Mouse (Mus musculus) layer of hippocampus, adult 9-10 months (tissue): Measurements from ENCODE around the gene Igsf11.
A peak's percentile ranks its signal among the peaks of the same experiment; 100 is the strongest.

Experiments
- DNase-seq: peaks from one replicate; pipeline ENCODE4 v3.0.0; 2022; ENCODE audit warnings: low spot score

Gene Igsf11

DNA sequence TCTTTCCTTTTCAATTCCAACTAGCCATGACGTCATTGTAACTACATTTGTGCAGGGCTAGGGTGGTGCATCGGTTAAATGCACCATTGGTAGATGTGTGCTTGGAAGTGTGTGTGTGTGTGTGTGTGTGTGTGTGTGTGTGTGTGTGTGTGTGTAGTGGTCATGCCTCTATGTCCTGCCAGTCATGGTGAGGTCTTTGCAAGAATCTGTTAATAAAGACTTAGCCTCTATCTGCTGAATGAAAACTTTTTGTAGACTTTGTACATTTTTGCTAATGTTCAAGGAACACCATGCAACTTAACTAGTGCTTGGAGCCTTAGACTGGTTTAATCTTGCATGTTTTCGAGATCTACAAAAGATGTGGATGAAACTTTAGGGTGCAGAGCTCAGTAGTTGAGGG, 48.3 kb downstream of the Igsf11 start:
- no peak for DNase-seq

DNA sequence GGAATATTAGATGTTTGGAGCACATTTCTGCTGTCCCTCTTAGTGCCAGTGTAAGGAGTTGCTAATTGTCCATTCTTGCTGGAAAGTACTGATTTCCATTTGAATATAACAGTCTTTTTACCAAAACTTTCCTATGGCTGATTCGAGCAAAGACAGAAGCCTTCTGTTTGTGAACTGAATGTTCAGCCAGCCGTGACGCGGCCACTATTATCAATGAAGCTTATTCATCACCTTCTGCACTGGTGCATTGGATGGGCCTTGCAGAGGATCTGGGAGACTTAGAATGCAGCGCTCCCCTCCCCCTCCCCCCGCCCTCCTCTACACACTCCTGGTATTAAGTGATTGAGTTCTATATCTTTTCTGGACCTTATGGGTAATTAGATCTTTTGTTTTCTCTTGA, 48.8 kb downstream of the Igsf11 start:
- DNase-seq, result peak; percentile 64

DNA sequence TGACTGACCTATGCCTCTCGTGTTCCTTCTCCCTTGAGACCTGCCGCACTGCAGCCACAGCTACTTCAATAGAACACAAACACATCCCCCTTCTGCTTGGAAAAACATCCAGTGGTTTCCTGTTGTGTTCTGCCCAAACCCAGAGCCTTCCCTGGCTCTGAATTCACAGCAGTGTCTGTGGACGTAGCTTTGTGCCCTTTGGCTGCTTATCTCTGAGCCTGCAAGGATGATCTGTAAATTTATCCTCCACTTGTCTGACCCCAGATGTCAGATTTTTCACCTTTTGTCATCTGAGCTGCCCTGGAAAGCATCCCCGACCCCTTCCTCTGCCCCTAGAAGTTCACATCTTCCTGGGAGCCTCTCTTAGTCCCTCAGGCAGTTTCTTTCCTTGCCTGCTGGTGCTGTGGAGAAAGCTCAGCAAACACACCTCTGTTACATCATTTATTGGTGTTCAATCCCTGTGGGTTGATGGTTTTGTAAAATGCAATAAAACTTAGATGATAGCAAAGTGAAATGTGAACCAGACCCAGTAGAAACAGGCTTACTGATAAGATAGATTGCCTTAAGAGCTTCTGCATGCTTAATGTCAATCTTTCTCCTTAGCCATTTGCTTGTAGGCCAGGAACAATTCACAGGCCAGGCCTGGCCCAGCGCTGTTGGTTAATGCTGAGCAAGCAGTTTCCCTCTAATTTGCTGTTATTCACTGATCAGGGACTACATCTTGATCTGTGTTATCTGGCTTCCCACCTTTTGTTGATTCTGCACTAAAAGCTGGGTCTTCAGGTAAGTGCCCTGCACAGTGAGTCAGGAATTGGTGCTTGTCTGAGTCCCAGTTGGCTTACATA, 51.5 kb downstream of the Igsf11 start:
- DNase-seq, result no peak

DNA sequence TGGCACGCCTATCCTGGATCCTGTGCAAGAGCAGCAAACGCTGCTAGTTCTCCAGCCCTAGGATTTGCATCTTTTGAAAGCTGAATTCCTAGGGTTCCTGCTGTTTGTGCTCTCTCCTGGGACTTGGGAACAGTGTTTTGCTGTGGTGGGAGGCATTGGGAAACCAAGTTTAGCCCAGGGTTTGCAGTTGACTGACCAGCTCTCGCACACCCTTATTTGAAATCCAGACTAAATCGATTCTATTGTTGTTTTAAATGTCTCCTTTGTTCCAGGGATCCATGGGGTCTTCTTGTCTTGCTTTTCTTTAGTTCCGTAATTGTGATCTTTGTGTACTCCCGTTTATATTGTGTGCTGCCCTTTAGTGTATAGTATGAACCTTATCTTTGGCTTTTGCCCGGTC, 52.6 kb downstream of the Igsf11 start:
- no peak for DNase-seq

DNA sequence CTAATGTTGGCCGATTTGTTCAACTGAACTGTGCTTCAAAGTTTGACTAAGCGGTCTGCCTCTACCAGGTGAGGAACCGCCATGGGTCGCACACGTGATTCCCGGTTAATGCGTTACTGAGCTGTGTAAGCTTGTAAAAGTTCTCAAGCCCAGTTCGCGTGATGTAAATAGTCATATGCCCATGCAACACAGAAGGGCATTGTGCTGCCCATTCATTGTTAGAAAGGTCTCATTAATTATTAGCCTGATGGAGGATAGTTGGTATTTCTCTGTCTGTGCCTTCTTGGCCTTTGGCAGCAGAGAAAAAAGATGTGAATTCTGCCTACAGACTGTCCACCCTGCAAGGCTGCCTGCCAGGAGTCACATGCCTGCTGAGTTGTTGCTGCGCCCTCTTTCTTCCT, 53.1 kb downstream of the Igsf11 start:
- DNase-seq, result no peak

DNA sequence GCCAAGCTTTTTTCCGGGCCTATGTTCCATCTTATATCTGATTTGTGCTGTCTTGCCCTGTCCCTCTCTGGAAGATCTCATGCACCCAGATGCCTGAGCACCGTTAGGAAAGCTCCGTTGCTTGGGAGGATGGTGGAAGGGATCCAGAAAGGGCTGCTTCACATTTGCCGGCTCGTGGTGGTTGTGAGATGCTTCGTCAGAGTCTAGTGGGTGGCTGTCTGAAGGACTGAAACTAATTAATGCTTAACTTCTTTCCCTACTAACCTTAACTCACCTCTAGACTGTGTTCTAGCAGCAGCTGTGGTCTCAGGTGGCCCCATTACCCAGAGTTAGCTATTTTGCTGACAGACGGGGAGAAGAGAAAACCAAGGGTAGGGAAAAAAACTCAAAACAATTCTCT, 54.0 kb downstream of the Igsf11 start:
- no peak for DNase-seq

DNA sequence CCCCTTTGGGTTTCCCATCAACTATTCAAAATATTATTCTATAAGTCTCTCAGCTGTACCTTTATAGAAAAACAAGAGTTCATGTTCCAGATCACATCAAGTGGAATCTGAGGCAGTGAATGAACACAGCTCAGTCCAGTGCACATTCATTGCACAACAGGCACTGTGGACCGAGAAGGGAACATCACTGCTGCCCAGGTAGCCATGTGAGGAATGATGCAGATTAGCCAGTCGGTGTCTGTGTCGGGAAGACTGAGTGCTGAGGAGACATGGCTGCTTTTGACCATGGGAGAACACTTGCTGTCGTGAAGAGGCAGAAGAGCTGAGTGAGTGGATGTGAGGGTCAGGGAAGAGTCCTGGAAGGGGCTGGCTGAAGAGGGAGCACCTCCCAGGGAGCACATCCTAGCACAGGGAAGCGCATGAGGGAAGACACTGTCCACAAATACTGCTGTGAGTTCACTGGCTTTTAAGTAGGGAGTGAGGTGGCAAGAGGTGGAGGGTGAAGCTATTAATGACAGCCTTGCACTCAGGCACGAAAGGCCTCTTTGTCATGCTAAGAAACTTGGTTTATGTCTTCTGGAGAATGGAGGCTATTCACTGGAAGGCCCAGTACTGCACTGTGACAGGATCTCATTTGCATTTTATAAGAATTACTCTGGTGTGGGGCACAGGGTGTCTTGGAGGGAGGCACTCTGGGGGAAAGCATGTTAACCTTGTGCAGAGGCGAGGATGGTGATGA, 54.8 kb downstream of the Igsf11 start:
- no peak for DNase-seq

DNA sequence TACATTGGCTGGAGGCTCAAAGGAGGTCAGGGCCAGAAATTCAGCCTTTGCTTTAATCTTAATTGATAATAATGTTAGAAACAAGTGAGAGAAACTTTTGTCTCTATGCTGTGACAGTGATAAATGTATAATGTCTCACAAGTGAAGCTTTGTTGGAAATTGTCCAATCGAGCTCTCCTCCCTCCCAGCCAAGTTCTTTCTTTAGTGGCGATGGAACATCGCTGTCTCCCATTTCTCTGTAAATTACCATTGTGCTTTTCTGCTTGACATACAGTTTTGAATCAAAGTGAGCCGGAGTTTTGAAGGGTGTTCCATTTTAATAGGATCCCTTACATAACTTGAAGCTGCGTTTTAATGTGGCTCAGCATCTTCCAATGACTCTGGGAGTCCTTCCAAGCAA, 56.0 kb downstream of the Igsf11 start:
- no peak for DNase-seq

DNA sequence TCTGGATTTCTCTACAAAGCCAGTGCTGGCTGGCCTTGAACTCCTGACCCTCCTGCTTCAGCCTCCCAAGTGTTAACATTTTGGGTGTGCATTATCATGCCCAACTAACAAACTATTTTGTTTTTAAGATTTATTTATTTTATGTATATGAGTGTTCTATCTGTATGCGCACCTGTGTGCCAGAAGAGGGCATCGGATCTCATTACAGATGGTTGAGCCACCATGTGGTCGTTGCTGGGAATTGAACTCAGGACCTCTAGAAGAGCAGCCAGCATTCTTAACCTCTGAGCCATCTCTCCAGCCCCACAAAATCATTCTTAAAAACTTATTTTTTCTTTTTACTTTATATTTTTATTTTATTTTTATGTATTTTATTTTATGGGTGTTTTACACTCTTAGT, 60.4 kb downstream of the Igsf11 start:
- DNase-seq, result no peak

DNA sequence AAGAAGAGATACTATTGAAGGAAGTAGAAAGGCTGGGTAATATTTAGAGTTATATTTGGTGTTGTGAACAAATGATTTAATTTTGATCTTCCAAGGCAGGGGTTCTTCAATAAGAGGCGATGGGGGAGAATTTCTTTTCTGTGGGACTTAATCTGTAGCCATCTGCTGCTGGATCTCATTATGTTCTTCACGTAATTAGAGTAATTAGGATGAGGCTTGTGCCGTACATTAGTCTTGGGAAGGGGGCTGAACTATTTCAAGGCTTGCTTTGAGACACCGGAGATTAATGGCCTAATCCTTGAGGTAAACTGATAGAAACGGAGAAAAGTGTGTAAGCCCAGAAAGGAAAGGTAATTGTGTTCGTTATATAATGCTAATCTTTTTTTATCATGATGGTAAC, 61.4 kb downstream of the Igsf11 start:
- DNase-seq, result no peak

DNA sequence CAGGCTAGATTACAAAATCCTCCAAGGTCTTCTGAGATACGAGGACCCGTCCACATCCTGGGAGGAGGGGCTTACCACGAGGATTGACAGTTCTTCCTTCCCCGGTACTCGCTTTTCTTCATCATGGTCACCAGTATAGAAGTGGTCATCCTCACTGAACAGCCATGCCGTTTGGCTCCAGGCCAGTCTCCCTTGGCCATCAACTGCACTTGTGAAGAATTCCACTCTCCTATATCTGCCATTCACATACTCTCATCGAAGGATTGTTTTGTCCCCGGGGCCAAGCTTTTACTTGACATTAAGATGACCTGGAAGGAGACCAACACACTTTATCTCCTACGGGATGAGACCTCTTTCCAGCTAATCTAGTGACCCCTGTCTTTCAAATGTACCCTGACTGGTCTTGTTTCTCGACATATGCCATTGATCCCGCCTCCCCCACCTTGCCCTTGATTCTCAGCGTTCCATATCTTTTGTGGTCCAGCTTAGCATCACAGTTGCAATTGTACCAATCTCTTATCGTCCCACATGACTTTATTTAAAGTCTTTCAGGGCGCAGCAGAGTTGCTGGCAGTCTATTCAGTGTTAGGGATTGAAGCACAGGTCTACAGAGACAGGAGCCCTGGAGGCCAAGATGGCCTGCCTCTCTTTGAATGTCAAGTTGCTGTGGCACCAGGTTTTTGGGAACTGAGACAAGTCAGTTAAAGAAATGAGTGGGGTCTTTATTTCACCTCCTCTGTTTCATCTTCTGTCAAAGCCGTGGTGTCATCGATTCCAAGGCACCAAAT, 62.2 kb downstream of the Igsf11 start:
- DNase-seq, result no peak

DNA sequence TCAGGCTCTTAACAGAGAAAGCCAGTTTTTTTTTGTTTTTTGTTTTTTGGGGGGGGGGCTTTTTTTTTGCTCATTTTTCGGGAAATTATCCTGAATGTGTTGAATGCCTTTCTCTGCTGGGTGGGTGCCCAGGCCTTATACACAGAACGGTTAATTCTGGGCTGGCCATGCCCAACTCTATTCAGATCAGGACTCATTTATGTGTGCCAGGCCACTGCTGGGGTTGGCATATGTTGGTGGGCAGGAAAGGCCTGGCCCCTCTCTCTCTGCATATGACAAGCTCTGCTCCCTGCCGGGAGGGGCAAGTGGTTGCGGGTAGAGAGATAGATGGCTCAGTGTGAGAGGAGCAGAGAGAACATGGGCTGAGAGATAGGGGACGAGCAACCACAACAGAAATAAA, 62.8 kb downstream of the Igsf11 start:
- DNase-seq, result no peak

DNA sequence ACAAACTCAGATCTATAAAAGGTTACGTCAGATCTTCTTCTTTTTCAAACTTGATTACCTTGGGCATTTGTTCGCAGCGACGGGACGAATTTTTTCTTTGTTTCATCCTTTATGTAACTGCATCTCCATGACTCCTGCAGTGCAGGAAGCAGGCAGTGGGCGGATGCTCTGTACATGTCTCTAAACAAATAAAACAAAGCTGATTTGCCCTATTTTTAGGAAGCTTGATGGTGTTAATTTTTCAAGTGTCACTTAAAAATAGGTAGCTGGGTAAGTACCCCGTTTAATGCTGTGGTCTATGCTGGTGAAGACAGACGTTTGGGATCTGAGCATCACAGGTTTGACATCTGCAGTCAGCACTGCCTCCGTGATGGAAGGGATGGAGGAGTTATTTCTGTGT, 66.3 kb downstream of the Igsf11 start:
- DNase-seq, result no peak

DNA sequence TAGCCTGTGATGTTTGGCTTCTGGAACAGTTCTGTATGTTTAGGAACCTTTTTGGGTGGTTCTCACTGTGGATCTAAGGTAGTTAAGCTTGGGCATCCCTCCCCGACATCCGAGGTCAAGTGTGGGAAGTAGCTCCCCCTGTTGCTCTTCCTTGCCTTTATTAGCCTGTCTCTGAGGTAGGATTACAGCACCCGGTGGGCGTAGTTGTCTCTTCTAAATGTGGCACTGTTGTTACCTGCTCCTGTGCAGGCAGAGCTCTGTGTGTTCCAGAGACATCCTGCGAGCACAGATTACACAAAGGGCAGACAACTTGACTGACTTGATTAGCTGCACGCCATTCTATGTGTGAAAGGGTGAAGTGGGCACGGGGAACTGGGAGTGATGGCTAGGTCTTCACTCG, 68.1 kb downstream of the Igsf11 start:
- DNase-seq, result no peak

DNA sequence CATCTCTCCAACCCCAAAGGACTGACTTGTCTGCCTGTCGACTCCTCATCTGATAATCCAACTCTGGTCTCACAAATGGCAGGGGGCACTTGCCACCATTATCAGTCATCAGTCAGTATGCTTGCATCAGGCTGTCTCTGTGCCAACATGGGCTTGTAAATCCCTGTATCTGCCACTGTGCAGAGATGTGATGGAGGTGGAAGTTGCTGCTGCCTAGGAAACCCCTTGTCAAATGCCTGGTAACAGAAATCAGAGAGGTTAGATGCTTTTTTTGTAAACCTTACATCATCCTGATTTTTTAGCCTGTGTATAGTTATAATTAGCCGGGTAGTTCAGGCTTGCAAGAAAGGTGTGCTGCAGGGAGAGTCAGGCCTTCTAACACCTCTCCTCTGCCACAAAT, 69.4 kb downstream of the Igsf11 start:
- no peak for DNase-seq

DNA sequence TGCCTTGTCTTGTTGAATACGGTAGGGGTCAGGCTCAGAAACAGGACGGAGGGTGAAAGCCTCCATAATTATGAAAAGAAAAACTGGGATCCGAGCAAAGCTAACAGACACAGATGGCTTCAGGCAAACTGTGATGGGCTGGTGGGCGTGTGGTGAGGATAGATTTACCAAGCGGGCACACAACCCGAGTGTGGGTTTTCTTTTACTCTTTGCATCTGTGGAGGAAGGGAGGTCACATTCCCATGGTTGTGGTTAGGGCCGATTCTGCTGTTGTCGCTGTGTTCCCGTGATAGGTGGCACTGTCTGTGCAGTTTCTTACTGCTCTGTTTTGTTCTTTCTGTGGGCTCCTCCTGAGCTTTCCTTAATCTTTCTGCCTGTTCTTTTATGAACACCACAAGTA, 70.2 kb downstream of the Igsf11 start:
- no peak for DNase-seq

DNA sequence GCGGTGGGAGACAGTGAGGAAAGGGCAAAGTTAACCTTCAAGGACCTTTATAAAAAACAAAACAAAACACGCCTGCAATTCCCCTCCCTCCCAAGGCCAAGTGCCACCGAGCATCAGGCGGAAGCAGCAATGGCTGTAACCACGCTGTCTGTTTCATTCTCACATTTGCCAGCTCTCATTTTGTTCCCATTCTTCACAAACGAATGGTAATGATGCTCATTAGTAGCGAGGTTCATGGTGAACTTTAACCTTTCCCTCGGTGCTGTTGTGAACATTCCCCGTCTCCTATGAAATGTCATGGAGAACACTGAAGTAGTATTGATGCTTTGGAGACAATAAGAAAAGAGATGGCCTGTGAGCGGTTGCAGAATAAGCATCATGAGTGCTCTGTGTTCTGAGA, 74.6 kb downstream of the Igsf11 start:
- DNase-seq, result no peak

DNA sequence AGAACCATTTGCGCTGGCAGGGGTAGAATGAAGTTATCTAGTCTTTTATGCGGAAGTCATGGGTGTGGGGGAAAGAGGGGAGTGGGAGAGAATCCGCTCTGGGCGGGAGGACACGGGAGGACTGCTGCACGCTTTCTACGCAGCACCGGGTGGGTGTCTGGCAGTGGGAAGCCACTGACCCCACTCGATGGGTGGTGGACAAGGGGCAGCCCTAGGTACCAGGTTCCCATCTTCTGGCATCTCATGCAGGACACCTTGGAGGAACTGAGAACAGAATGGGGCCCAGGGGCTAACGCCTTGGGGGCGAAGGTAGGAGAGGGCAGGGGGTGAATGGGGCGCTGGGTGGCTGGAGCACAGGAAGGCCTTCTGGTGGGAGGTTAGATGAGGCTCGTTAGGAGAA, 83.7 kb downstream of the Igsf11 start:
- DNase-seq, result no peak

DNA sequence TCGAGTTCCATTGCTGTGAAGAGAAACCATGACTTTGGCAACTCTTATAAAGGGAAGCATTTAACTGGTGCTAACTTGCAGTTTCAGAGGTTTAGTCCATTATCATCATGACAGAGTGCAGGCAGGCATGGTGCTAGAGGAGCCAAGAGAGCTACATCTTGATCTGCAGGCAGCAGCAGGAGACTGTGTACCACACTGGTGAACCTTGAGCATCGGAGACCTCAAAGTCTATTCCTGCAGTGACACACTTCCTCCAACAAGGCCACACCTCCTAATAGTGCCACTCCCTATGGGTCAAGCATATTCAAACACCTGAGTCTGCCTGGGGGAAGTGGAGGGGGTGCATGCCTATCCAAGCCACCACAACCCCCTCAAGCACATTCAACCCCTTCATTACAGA, 86.1 kb downstream of the Igsf11 start:
- DNase-seq, result no peak

DNA sequence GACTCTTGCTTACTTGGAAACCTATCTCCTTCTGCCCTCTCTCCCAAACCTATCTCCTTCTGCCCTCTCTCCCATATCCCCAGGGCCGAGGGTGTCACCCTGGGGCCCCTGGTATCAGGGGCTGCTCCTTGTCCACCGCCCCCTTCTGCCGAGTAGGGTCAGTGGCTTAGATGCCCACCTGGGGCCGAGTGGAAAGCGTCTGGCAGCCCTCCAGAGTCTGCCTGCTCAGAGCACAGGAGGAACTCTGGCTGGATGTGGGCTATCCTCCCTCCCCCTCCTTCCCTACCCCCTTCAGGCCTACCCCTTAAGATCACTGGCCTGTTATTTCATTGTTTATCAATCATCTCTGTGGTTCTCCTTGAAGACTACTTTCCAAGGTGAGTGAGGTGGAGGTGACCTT, 88.1 kb downstream of the Igsf11 start:
- DNase-seq, result no peak

DNA sequence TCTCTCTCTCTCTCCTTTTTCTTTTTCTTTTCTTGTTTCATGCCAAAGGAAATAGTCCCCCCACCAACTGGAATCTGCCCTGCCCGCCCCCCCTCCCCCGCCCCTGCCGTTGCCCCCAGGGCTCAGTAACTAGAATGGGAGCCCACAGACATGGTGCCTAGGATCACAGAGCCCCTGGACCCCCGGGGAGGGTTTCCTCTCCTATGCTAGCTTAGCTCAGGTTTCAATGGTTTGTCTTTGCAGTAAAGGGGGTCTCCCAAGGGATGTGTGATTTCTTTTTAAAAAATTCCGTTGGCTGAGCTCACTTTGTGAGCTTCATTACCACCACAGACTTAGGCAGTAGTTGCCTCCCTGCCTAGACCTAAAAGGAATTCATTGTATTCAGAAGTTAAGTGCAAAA, 89.6 kb downstream of the Igsf11 start:
- no peak for DNase-seq

DNA sequence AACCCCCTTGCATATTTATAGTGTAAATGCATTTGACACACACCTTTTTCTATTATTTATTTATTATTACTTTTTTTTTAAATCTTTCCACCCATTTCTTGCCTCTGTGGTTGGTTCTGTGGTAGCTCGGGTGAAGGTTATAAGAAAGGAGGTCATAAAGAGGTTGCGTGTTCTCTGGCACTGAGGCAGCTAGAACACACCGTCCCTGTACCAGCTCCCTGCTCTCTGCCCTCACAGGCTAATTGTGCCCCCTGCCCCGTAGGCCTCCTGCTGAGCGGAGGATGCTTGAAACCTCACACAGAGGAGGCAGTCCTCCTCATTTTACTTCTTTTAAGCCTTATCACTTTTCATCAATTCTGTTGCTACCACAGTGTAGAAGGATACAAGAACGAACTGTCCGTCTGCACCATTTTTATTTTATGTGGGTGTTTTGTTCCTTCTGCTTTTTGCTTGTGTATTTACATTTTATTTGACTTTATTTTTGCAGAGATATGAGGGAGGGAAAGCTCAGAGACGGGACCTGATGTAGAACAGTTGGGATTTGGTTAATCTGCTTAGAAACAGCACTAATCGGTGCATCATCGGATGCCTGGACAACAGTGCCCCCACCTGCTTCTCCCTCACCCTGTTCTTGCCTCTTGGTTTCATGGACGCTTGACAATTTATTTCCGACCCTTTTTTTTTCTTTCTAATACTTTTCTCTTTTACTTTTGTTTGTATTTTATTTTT, 90.2 kb downstream of the Igsf11 start:
- no peak for DNase-seq
